Mouse (Mus musculus) bone marrow, adult 2 months (tissue): ENCODE data around the gene Cib4.

Source experiments
- CTCF ChIP-seq: fragments of 200-500 bp; IDR thresholded peaks from 2 replicates; pipeline ENCODE4 v1.5.1; 2011; ENCODE audit warnings: low read length, control low read depth; ENCODE audit not compliant: control insufficient read depth, insufficient read depth
- POLR2A ChIP-seq: fragments of 200-500 bp; IDR thresholded peaks from 2 replicates; pipeline ENCODE4 v1.6.1; 2011; ENCODE audit warnings: low read depth, mild to moderate bottlenecking, control low read depth, low read length, borderline replicate concordance; ENCODE audit not compliant: control insufficient read depth

GRCm38 (mm10) chr5:30524213-30524612 is 21.4 kb downstream of the Cib4 start:
- TF ChIP-seq POLR2A: no peak
- TF ChIP-seq CTCF: no peak
